Mouse (Mus musculus): ENCODE results near the gene Fbxo41. TPM values are rescaled to one million over a fixed set of nuclear protein-coding genes. Genes with fewer than 3 reads are reported as not detected.

The Fbxo41 gene
- polyA plus RNA-seq, 1 experiment, result 0.22 TPM

DNA sequence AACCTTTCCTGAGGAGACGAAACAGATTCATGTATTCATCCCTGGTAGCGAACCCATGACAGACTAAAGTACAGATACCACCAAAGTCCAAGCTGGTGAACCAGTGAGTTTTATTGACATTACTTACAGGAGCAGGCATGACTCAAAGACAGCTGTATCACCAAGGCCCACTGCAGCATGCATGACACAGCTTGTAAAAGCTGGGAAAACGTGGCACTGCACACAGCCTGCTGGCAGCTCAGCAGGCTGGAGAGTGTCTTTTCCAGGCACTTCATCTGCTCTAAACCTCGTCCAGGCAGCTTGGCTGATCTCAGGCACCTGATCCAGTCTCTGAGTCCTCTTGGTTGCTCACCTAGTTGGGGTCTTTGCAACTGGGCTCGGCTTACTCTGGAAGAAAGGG is 5.8 kb upstream of the Fbxo41 start:
- H3K27me3 ChIP-seq (ENCODE audit: control insufficient read depth, insufficient read depth, low read length), result peaks cover 26% of the 10 kb centered on the region
- 42% methylated on average over 5 of the region's 5 CpGs for WGBS

DNA sequence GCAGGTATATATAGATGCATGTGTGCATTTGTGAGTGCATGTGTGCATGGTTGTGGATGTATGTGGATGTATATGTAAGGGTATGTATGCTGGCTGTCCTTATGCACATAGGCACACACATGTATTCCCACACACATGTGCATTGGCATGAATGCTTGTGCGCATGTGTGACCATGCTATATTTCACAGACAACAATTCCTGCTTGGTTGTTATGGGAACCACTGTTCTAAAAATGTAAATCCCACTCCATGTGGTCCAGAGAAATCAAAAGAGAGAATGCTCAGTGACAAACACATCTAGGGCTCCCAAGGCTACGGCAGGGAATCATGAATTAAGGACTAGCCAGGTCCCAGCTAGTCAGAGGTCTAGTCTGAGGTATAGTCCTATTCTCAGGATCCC is 2.1 kb upstream of the Fbxo41 start:
- Histone ChIP-seq H3K27me3 (ENCODE audit: control insufficient read depth, insufficient read depth, low read length) (peaks cover 7% of the 10 kb centered on the region), H3K4me3 (ENCODE audit: low read depth, low read length) (no peak overlapping the region), H3K36me3 (ENCODE audit: control insufficient read depth, insufficient read depth, low read length) (no peaks in the 10 kb centered on the region), H3K4me1 (ENCODE audit: control insufficient read depth, insufficient read depth, insufficient read length, low read length) (no peaks in the 10 kb centered on the region; the same call in 1 of the 2 replicates), H3K27ac (ENCODE audit: insufficient read depth, low read depth, low read length) (no peak overlapping the region)
- TF ChIP-seq POLR2A (IDR thresholded peaks at IDR 0.05; ENCODE audit: low read depth, low read length) (no peak), CTCF (IDR thresholded peaks at IDR 0.05; ENCODE audit: extremely low read depth, insufficient read length, insufficient replicate concordance, low read depth, low read length) (no peak)
- WGBS, result 78% methylated on average over 2 of the region's 2 CpGs

More for the DNA sequence above, 5.8 kb upstream of the Fbxo41 start:
- peaks cover 6% of the 10 kb centered on the region; the same call in 1 of the 2 replicates for H3K4me1 ChIP-seq (ENCODE audit: control insufficient read depth, insufficient read depth, insufficient read length, low read length)
- H3K4me3 ChIP-seq (ENCODE audit: low read depth, low read length), result no peak overlapping the region
- H3K36me3 ChIP-seq (ENCODE audit: control insufficient read depth, insufficient read depth, low read length), result no peaks in the 10 kb centered on the region
- TF ChIP-seq POLR2A (IDR thresholded peaks at IDR 0.05; ENCODE audit: low read depth, low read length), result no peak
- no peak for TF ChIP-seq CTCF (IDR thresholded peaks at IDR 0.05; ENCODE audit: extremely low read depth, insufficient read length, insufficient replicate concordance, low read depth, low read length)
- no peak overlapping the region for H3K27ac ChIP-seq (ENCODE audit: insufficient read depth, low read depth, low read length)

DNA sequence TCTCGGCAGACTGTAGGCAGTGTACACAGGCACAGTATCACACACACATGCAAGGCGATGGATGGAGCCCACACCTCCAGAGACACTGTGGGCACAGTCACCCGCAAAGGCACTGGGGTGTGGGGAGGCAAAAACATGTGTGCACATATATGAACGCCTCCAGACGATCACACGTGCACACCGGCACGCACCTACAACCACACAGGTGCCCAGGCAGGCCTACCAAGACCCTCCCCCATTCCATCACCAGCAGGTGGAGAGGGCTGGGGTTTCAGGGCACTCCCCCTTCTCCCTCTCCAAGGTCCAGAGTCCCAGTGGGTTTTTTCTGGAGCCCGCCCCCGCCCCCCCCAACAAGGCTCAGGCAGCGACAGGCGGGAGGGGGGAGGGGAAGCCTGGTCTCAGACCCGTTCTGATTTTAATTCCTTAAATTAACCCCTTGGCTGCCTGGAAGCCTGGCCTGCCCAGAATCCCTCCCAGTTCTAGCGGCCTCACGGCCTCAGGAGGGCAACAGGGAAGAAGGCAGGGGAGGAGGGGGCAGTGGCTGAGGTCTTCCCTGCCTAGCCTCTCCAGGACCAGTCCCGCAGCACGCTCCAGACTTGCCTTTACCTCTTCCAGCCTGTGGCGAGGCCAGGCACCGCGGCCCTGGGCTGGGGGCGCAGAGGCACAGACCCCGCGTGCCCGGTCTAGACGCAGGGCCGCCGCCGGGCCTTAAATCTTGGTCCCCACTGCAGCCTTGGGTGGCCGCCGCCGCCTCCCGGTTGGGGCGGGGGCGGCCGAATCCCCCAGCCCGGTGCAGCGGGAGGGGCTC is 487 bp downstream of the Fbxo41 start:
- WGBS, result 5% methylated on average over 37 of the region's 37 CpGs
- no peak overlapping the region for H3K27ac ChIP-seq (ENCODE audit: insufficient read depth, low read depth, low read length)
- TF ChIP-seq CTCF (IDR thresholded peaks at IDR 0.05; ENCODE audit: extremely low read depth, insufficient read length, insufficient replicate concordance, low read depth, low read length), result no peak
- no peak for TF ChIP-seq POLR2A (IDR thresholded peaks at IDR 0.05; ENCODE audit: low read depth, low read length)
- peaks cover 7% of the 10 kb centered on the region for H3K27me3 ChIP-seq (ENCODE audit: control insufficient read depth, insufficient read depth, low read length)
- no peaks in the 10 kb centered on the region for H3K36me3 ChIP-seq (ENCODE audit: control insufficient read depth, insufficient read depth, low read length)
- H3K4me3 ChIP-seq (ENCODE audit: low read depth, low read length), result peak overlapping the region; percentile 57
- H3K4me1 ChIP-seq (ENCODE audit: control insufficient read depth, insufficient read depth, insufficient read length, low read length), result no peaks in the 10 kb centered on the region; the same call in 1 of the 2 replicates

DNA sequence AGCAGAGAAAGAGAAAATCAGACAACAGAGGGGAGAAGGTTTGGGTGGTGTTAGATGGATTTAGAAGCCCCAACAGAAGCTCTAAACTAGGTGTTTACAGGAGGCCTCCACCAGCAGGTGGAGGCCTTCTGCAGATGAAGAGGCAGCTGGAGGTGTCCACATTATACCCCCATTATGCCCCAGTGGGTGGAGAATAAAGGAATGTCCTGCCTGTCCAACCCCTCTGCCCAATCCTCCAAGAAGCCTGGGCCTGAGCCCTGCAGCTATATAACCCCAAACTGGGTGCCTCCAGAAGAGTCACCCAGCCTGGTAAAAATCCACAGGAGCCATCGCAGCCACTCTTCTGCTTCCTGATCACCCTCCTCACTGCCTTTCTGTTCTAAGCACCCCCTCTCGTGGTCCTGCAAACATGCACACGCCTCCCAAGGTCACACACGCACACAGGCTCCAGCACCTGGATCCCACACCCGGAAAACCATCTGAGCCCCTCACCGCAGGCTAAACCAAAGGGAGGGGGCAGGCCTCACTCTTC is 1.2 kb downstream of the Fbxo41 start:
- H3K36me3 ChIP-seq (ENCODE audit: control insufficient read depth, insufficient read depth, low read length), result no peaks in the 10 kb centered on the region
- no peak overlapping the region for H3K4me3 ChIP-seq (ENCODE audit: low read depth, low read length)
- 18% methylated on average over 6 of the region's 6 CpGs for WGBS
- TF ChIP-seq CTCF (IDR thresholded peaks at IDR 0.05; ENCODE audit: extremely low read depth, insufficient read length, insufficient replicate concordance, low read depth, low read length) (no peak), POLR2A (IDR thresholded peaks at IDR 0.05; ENCODE audit: low read depth, low read length) (no peak)
- peaks cover 7% of the 10 kb centered on the region for H3K27me3 ChIP-seq (ENCODE audit: control insufficient read depth, insufficient read depth, low read length)
- H3K4me1 ChIP-seq (ENCODE audit: control insufficient read depth, insufficient read depth, insufficient read length, low read length), result no peaks in the 10 kb centered on the region; the same call in 1 of the 2 replicates
- H3K27ac ChIP-seq (ENCODE audit: insufficient read depth, low read depth, low read length), result no peak overlapping the region

DNA sequence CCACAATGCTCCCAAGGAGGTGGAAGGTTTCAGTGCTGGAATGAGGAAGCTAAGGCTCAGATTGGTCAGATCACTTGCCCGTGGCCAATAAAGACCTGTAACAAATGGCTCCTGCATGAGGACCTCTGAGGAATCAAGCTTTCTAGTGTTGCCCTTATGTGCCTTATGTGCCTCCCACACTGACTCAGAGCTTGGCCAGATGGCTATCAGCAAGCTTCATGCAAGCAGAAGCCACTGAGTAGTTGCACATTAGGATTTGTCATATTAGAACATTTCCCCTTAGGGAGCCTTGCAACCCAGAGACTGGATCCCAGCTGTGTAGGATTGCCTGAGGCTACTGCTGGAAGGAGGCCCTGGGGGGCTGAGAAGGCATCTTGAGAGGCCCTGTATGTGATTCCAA is 2.4 kb downstream of the Fbxo41 start:
- Histone ChIP-seq H3K4me3 (ENCODE audit: low read depth, low read length) (no peak overlapping the region), H3K27ac (ENCODE audit: insufficient read depth, low read depth, low read length) (no peak overlapping the region), H3K36me3 (ENCODE audit: control insufficient read depth, insufficient read depth, low read length) (no peaks in the 10 kb centered on the region), H3K27me3 (ENCODE audit: control insufficient read depth, insufficient read depth, low read length) (peaks cover 7% of the 10 kb centered on the region), H3K4me1 (ENCODE audit: control insufficient read depth, insufficient read depth, insufficient read length, low read length) (no peaks in the 10 kb centered on the region; the same call in 1 of the 2 replicates)
- WGBS, result 56% methylated on average over 1 of the region's 1 CpGs
- TF ChIP-seq POLR2A (IDR thresholded peaks at IDR 0.05; ENCODE audit: low read depth, low read length) (no peak), CTCF (IDR thresholded peaks at IDR 0.05; ENCODE audit: extremely low read depth, insufficient read length, insufficient replicate concordance, low read depth, low read length) (no peak)

DNA sequence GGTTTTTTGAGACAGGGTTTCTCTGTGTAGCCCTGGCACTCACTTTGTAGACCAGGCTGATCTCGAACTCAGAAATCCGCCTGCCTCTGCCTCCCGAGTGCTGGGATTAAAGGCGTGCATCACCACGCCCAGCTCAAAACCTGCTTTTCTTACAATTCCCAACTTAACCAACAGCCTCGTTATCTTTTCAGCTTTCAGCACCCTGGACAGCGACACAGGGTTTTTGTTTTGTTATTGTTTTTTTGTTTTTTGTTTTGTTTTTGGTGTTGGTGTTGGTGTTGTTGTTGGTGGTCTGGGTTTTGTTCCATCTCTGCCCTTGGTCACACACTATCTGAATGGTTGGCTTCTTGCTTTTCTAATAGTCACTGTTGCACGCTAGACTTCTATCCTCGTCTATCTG is 4.6 kb downstream of the Fbxo41 start:
- 52% methylated on average over 9 of the region's 9 CpGs for WGBS
- TF ChIP-seq POLR2A (IDR thresholded peaks at IDR 0.05; ENCODE audit: low read depth, low read length) (no peak), CTCF (IDR thresholded peaks at IDR 0.05; ENCODE audit: extremely low read depth, insufficient read length, insufficient replicate concordance, low read depth, low read length) (no peak)
- no peaks in the 10 kb centered on the region; the same call in 1 of the 2 replicates for H3K4me1 ChIP-seq (ENCODE audit: control insufficient read depth, insufficient read depth, insufficient read length, low read length)
- peaks cover 7% of the 10 kb centered on the region for H3K27me3 ChIP-seq (ENCODE audit: control insufficient read depth, insufficient read depth, low read length)
- no peak overlapping the region for H3K27ac ChIP-seq (ENCODE audit: insufficient read depth, low read depth, low read length)
- H3K4me3 ChIP-seq (ENCODE audit: low read depth, low read length), result no peak overlapping the region
- H3K36me3 ChIP-seq (ENCODE audit: control insufficient read depth, insufficient read depth, low read length), result no peaks in the 10 kb centered on the region

DNA sequence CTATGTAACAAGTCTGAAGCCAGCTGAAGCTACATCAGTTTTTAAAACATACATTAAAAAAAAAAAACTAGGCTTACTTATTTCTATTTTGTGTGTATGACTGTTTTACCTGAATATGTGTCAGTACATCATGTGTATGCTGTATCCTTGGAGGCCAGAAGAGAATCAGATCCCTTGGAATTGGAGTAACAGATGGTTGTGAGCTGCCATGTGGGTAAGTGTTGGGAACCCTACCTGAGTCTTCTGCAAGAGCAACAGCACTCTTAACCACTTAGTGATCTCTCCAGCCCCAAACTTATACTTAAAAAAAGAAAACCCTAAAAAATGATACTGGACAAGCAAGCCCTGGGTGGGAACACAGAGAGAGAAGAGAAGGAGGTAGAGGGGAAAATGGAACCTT is 5.8 kb downstream of the Fbxo41 start:
- no peak overlapping the region for H3K27ac ChIP-seq (ENCODE audit: insufficient read depth, low read depth, low read length)
- no peaks in the 10 kb centered on the region for H3K27me3 ChIP-seq (ENCODE audit: control insufficient read depth, insufficient read depth, low read length)
- no peaks in the 10 kb centered on the region for H3K36me3 ChIP-seq (ENCODE audit: control insufficient read depth, insufficient read depth, low read length)
- no peak overlapping the region for H3K4me3 ChIP-seq (ENCODE audit: low read depth, low read length)
- no peaks in the 10 kb centered on the region for H3K4me1 ChIP-seq (ENCODE audit: control insufficient read depth, insufficient read depth, insufficient read length, low read length)
- TF ChIP-seq CTCF (IDR thresholded peaks at IDR 0.05; ENCODE audit: extremely low read depth, insufficient read length, insufficient replicate concordance, low read depth, low read length), result no peak

Data from small intestine, adult 2 months (tissue).